Mouse (Mus musculus): Measurements from ENCODE around the gene Zfp771.

GRCm38 (mm10) chr7:127296786-127297555 is 52.9 kb downstream of the Zfp771 start:
- TF ChIP-seq EP300 (IDR thresholded peaks at IDR 0.05; ENCODE audit: low read depth) (no peak), CTCF (IDR thresholded peaks at IDR 0.05; ENCODE audit: low read depth) (no peak)
